Mouse (Mus musculus) MEL (cell line): ENCODE results near the gene Helb. TPM values are rescaled to one million over a fixed set of nuclear protein-coding genes. Genes with fewer than 3 reads are reported as not detected.

Experiments
- DNase-seq: peaks from one replicate; pipeline ENCODE4 v3.0.0; 2011; ENCODE audit warnings: low read depth, low spot score
- H3K27ac ChIP-seq: 2 replicates; pipeline ENCODE4 v1.5.1; 2012; ENCODE audit warnings: low read depth, mild to moderate bottlenecking, control low read depth, low read length, moderate library complexity; ENCODE audit not compliant: control insufficient read depth
- H3K27me3 ChIP-seq, 2 experiments: fragments of 150-350 bp in 1 of 2; sonication (generic) in 1 of 2; 2 replicates each; pipeline ENCODE4 v1.6.1; 2012; ENCODE audit warnings: low read length in 2 of 2, mild to moderate bottlenecking in 2 of 2, improper control_type of control experiment in 1 of 2, moderate library complexity in 1 of 2; ENCODE audit not compliant: insufficient read depth in 2 of 2, control insufficient read depth in 1 of 2
- H3K36me3 ChIP-seq, 2 experiments: 2 replicates each; pipeline ENCODE4 v1.6.1; 2012 to 2014; ENCODE audit warnings: low read length in 2 of 2, improper control_type of control experiment in 1 of 2, inconsistent platforms in 1 of 2, mild to moderate bottlenecking in 1 of 2; ENCODE audit not compliant: insufficient read depth in 2 of 2, control insufficient read depth in 1 of 2
- H3K4me1 ChIP-seq, 2 experiments: fragments of 150-350 bp in 1 of 2; sonication (generic) in 1 of 2; 2 replicates each; pipeline ENCODE4 v1.6.1; 2012; ENCODE audit warnings: low read length in 2 of 2, improper control_type of control experiment in 1 of 2, mild to moderate bottlenecking in 1 of 2; ENCODE audit not compliant: insufficient read depth in 2 of 2, control insufficient read depth in 1 of 2
- H3K4me3 ChIP-seq, 2 experiments: fragments of 150-350 bp in 1 of 2; sonication (generic) in 1 of 2; 2 replicates each; pipeline ENCODE4 v1.5.1; 2012; ENCODE audit warnings: low read depth in 2 of 2, low read length in 2 of 2, mild to moderate bottlenecking in 2 of 2, moderate library complexity in 2 of 2, control low read depth in 1 of 2, improper control_type of control experiment in 1 of 2; ENCODE audit not compliant: control insufficient read depth in 1 of 2, insufficient read depth in 1 of 2
- H3K79me2 ChIP-seq: 2 replicates; pipeline ENCODE4 v1.6.1; 2012; ENCODE audit warnings: mild to moderate bottlenecking, low read length, moderate library complexity; ENCODE audit not compliant: control insufficient read depth, poor library complexity, insufficient read depth
- H3K9ac ChIP-seq: 2 replicates; pipeline ENCODE4 v1.6.1; 2012; ENCODE audit warnings: low read depth, mild to moderate bottlenecking, control low read depth, low read length, moderate library complexity; ENCODE audit not compliant: control insufficient read depth, poor library complexity, severe bottlenecking
- H3K9me3 ChIP-seq: fragments of 150-350 bp; sonication (generic); replicated peaks from 2 replicates; pipeline ENCODE4 v1.6.1; 2012; ENCODE audit warnings: mild to moderate bottlenecking, low read length, improper control_type of control experiment, moderate library complexity; ENCODE audit not compliant: insufficient read depth
- CHD1 ChIP-seq: IDR thresholded peaks from 2 replicates; pipeline ENCODE4 v1.6.1; 2012; ENCODE audit warnings: low read depth, mild to moderate bottlenecking, inconsistent platforms, low read length, improper control_type of control experiment
- CHD2 ChIP-seq: IDR thresholded peaks from 2 replicates; pipeline ENCODE4 v1.6.1; 2011; ENCODE audit warnings: low read length, improper control_type of control experiment
- CTCF ChIP-seq, 3 experiments: IDR thresholded peaks in 2 of 3; conservative IDR thresholded peaks in 1 of 3; 2 replicates each; pipeline ENCODE4 v1.5.1; 2011 to 2012; ENCODE audit warnings: low read length in 3 of 3, low read depth in 2 of 3, mild to moderate bottlenecking in 2 of 3, improper control_type of control experiment in 1 of 3, inconsistent platforms in 1 of 3, mixed read lengths in 1 of 3, moderate library complexity in 1 of 3; ENCODE audit not compliant: control insufficient read depth in 1 of 3, insufficient read depth in 1 of 3, poor library complexity in 1 of 3, severe bottlenecking in 1 of 3
- E2F4 ChIP-seq: IDR thresholded peaks from 2 replicates; pipeline ENCODE4 v1.6.1; 2011; ENCODE audit warnings: low read depth, low read length, improper control_type of control experiment, borderline replicate concordance
- ELF1 ChIP-seq: IDR thresholded peaks from 2 replicates; pipeline ENCODE4 v1.6.1; 2014; ENCODE audit warnings: low read depth, mild to moderate bottlenecking, inconsistent platforms, low read length, improper control_type of control experiment, moderate library complexity
- EP300 ChIP-seq, 2 experiments: IDR thresholded peaks; 2 replicates each; pipeline ENCODE4 v1.6.1; 2011; ENCODE audit warnings: improper control_type of control experiment in 2 of 2, low read length in 2 of 2, low read depth in 1 of 2, mild to moderate bottlenecking in 1 of 2
- ETS1 ChIP-seq: IDR thresholded peaks from 2 replicates; pipeline ENCODE4 v1.6.1; 2012; ENCODE audit warnings: low read depth, mild to moderate bottlenecking, inconsistent platforms, low read length, improper control_type of control experiment, moderate library complexity
- GABPA ChIP-seq: IDR thresholded peaks from 2 replicates; pipeline ENCODE4 v1.6.1; 2012; ENCODE audit warnings: low read depth, mild to moderate bottlenecking, inconsistent platforms, low read length, improper control_type of control experiment, moderate library complexity
- GATA1 ChIP-seq: IDR thresholded peaks from 2 replicates; pipeline ENCODE4 v1.6.1; 2011; ENCODE audit warnings: low read depth, low read length, improper control_type of control experiment
- KAT2A ChIP-seq: conservative IDR thresholded peaks from 2 replicates; pipeline ENCODE4 v1.6.1; 2012; ENCODE audit warnings: low read depth, low read length, improper control_type of control experiment, inconsistent platforms
- MAFK ChIP-seq: IDR thresholded peaks from 2 replicates; pipeline ENCODE4 v1.6.1; 2011; ENCODE audit warnings: low read depth, mild to moderate bottlenecking, low read length, improper control_type of control experiment, borderline replicate concordance
- MAZ ChIP-seq: IDR thresholded peaks from 2 replicates; pipeline ENCODE4 v1.6.1; 2012; ENCODE audit warnings: low read depth, mild to moderate bottlenecking, inconsistent platforms, low read length, improper control_type of control experiment
- MEF2A ChIP-seq: IDR thresholded peaks from 2 replicates; pipeline ENCODE4 v1.6.1; 2014; ENCODE audit warnings: low read depth, mild to moderate bottlenecking, inconsistent platforms, low read length, improper control_type of control experiment; ENCODE audit not compliant: poor library complexity, insufficient replicate concordance, severe bottlenecking; ENCODE audit errors: extremely low read depth
- MXI1 ChIP-seq: IDR thresholded peaks from 2 replicates; pipeline ENCODE4 v1.6.1; 2011; ENCODE audit warnings: mild to moderate bottlenecking, low read depth, low read length, improper control_type of control experiment
- MYB ChIP-seq: IDR thresholded peaks from 2 replicates; pipeline ENCODE4 v1.6.1; 2011; ENCODE audit warnings: mild to moderate bottlenecking, low read depth, low read length, improper control_type of control experiment
- MYC ChIP-seq: IDR thresholded peaks from 2 replicates; pipeline ENCODE4 v1.6.1; 2011; ENCODE audit warnings: low read depth, mild to moderate bottlenecking, low read length, improper control_type of control experiment, moderate library complexity
- NRF1 ChIP-seq: IDR thresholded peaks from 2 replicates; pipeline ENCODE4 v1.6.1; 2014; ENCODE audit warnings: low read depth, mild to moderate bottlenecking, inconsistent platforms, low read length, improper control_type of control experiment, moderate library complexity; ENCODE audit not compliant: poor library complexity, insufficient read depth, severe bottlenecking
- POLR2AphosphoS2 ChIP-seq: IDR thresholded peaks from 2 replicates; pipeline ENCODE4 v1.6.1; 2011; ENCODE audit warnings: low read length, improper control_type of control experiment
- SIN3A ChIP-seq: IDR thresholded peaks from 2 replicates; pipeline ENCODE4 v1.6.1; 2012; ENCODE audit warnings: low read length, improper control_type of control experiment, inconsistent platforms
- TBP ChIP-seq: IDR thresholded peaks from 2 replicates; pipeline ENCODE4 v1.8.0; 2011; ENCODE audit warnings: low read depth, low read length, improper control_type of control experiment
- UBTF ChIP-seq: IDR thresholded peaks from 2 replicates; pipeline ENCODE4 v1.6.1; 2012; ENCODE audit warnings: low read depth, mild to moderate bottlenecking, inconsistent platforms, low read length, improper control_type of control experiment, moderate library complexity, borderline replicate concordance; ENCODE audit not compliant: insufficient read depth
- ZC3H11A ChIP-seq: IDR thresholded peaks from 2 replicates; pipeline ENCODE4 v1.6.1; 2012; ENCODE audit warnings: low read depth, mild to moderate bottlenecking, inconsistent platforms, low read length, improper control_type of control experiment
- ZKSCAN1 ChIP-seq: IDR thresholded peaks from 2 replicates; pipeline ENCODE4 v1.6.1; 2012; ENCODE audit warnings: low read depth, mild to moderate bottlenecking, inconsistent platforms, low read length, improper control_type of control experiment, moderate library complexity
- ZMIZ1 ChIP-seq: IDR thresholded peaks from 2 replicates; pipeline ENCODE4 v1.6.1; 2012; ENCODE audit warnings: low read depth, mild to moderate bottlenecking, inconsistent platforms, low read length, improper control_type of control experiment, moderate library complexity
- polyA plus RNA-seq, 2 experiments: library from polyadenylated mRNA; stranded (reverse) in 1 of 2; unstranded in 1 of 2; fragments of >175 nt in 1 of 2; fragments of >200 nt in 1 of 2; gene quantifications; 2 replicates each; pipeline versions ENCODE4 v1.2.1 to v1.2.4; 2012; ENCODE audit warnings: low replicate concordance in 2 of 2, low read depth in 1 of 2; ENCODE audit not compliant: insufficient read length in 2 of 2, insufficient read depth in 1 of 2, missing spikeins in 1 of 2
- total RNA-seq: library from RNA; depleted of rRNA; stranded (reverse); fragments of 300-350 nt; gene quantifications from 2 replicates; pipeline ENCODE4 v1.2.3, GENCODE M21; 2012

Helb gene
- total and polyA plus RNA-seq, 3 experiments, result 10.2 to 78.3 (median 18.5) TPM

- Histone ChIP-seq H3K4me1 (no peaks in the 10 kb centered on the region), H3K27me3 (no peaks in the 10 kb centered on the region), H3K9ac (no peak overlapping the region), H3K36me3 (no peaks in the 10 kb centered on the region), H3K9me3 (no peaks in the 10 kb centered on the region), H3K79me2 (no peaks in the 10 kb centered on the region), H3K27ac (no peak overlapping the region), H3K4me3 (no peak overlapping the region)
- DNase-seq, result no peak
- no peak for TF ChIP-seq ZMIZ1
- no peak for TF ChIP-seq MYB
- no peak for TF ChIP-seq ELF1
- TF ChIP-seq UBTF, result no peak
- TF ChIP-seq TBP, result no peak
- TF ChIP-seq CHD2, result no peak
- TF ChIP-seq NRF1, result no peak
- no peak for TF ChIP-seq E2F4
- no peak for TF ChIP-seq CTCF (IDR thresholded peaks at IDR 0.05 in 2 of 3, conservative IDR thresholded peaks at IDR 0.05 in 1 of 3; ENCODE audit: control insufficient read depth in 1 of 3, insufficient read depth in 1 of 3, low read depth in 2 of 3, low read length in 3 of 3, poor library complexity in 1 of 3, severe bottlenecking in 1 of 3)
- no peak for TF ChIP-seq MEF2A
- TF ChIP-seq GATA1, result no peak
- TF ChIP-seq MXI1, result no peak
Observed at GRCm38 (mm10) chr10:120038194-120038593, 74.6 kb downstream of the Helb start.

GRCm38 (mm10) chr10:120035824-120036223 lies 77.0 kb downstream of the Helb start:
- Histone ChIP-seq H3K36me3 (no peaks in the 10 kb centered on the region), H3K27ac (no peak overlapping the region), H3K4me3 (no peak overlapping the region), H3K9ac (no peak overlapping the region), H3K9me3 (no peaks in the 10 kb centered on the region), H3K4me1 (no peaks in the 10 kb centered on the region), H3K27me3 (no peaks in the 10 kb centered on the region), H3K79me2 (no peaks in the 10 kb centered on the region)
- no peak for DNase-seq
- TF ChIP-seq MAZ, result no peak

- no peak for DNase-seq
- no peaks in the 10 kb centered on the region for H3K9me3 ChIP-seq
- no peaks in the 10 kb centered on the region for H3K36me3 ChIP-seq
- no peaks in the 10 kb centered on the region for H3K79me2 ChIP-seq
- H3K27ac ChIP-seq, result no peak overlapping the region
- TF ChIP-seq POLR2AphosphoS2, result no peak
- TF ChIP-seq GABPA, result no peak
- TF ChIP-seq EP300 (IDR thresholded peaks at IDR 0.05; ENCODE audit: low read depth in 1 of 2, low read length in 2 of 2), result no peak
- no peak for TF ChIP-seq MAFK
- TF ChIP-seq ETS1, result no peak
- no peak for TF ChIP-seq E2F4
- TF ChIP-seq ZKSCAN1, result no peak
- no peak for TF ChIP-seq SIN3A
- TF ChIP-seq MYC, result no peak
- no peak for TF ChIP-seq ZC3H11A
- no peak for TF ChIP-seq KAT2A
- TF ChIP-seq CHD1, result no peak
- TF ChIP-seq ELF1, result no peak
- no peaks in the 10 kb centered on the region for H3K4me1 ChIP-seq
- H3K4me3 ChIP-seq, result no peak overlapping the region
- H3K9ac ChIP-seq, result no peak overlapping the region
- no peaks in the 10 kb centered on the region for H3K27me3 ChIP-seq
Observed at GRCm38 (mm10) chr10:120035211-120035733, 77.5 kb downstream of the Helb start.
